Mouse (Mus musculus): Measurements from ENCODE around the gene Scgn. TPM values are rescaled to one million over a fixed set of nuclear protein-coding genes. Genes with fewer than 3 reads are reported as not detected.

The Scgn gene
- polyA plus RNA-seq, 1 experiment from 2014 or later, result 0.15 TPM

DNA sequence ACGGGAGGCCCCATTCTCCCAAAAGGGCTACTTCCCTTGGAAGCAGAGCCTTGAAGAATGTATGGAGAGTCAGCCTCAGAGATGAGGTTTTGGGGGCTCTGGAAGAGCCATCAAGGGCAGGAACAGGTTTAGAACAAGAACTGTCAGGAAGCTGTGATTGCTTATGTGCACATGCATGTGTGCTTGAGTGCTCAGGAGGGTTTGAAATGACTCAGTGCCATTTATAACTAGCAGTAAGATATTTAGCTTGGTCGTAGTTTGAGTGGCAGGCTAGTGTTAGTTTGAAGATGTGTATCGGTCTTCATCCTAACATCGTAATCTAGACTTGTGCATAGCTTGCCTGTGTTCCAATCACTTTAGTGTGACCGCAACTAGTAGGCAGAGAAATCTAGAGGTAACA is 84.1 kb downstream of the Scgn start:
- WGBS, result 97% methylated on average over 5 of the region's 5 CpGs
- no peak overlapping the region for H3K4me3 ChIP-seq (ENCODE audit: low read depth, low read length)
- no peak for DNase-seq (ENCODE audit: low spot score)
- no peaks in the 10 kb centered on the region for H3K27me3 ChIP-seq (ENCODE audit: control insufficient read depth, insufficient read depth, low read length)
- H3K9ac ChIP-seq (ENCODE audit: low read depth, low read length), result no peak overlapping the region
- ATAC-seq (ENCODE audit: low FRiP score), result no peak
- H3K27ac ChIP-seq (ENCODE audit: low read depth, low read length), result no peak overlapping the region
- H3K36me3 ChIP-seq (ENCODE audit: control insufficient read depth, insufficient read depth, low read length), result no peaks in the 10 kb centered on the region
- H3K9me3 ChIP-seq (ENCODE audit: control insufficient read depth, low read length), result no peaks in the 10 kb centered on the region
- H3K4me2 ChIP-seq (replicated peaks; ENCODE audit: low read depth, low read length), result no peak overlapping the region
- no peaks in the 10 kb centered on the region for H3K4me1 ChIP-seq (replicated peaks; ENCODE audit: control insufficient read depth, insufficient read depth, low read length)

Other genes starting within 250 kb of the Scgn start
- gene Hist1h3c, start 245.6 kb downstream of the Scgn start, polyA plus RNA-seq (2014; fragmentation: Nextera tagmentation; extraction: Ambion mirVana), result 10.7 and 11.3 TPM in 2 replicates
- gene Hist1h2bb, start 244.5 kb downstream of the Scgn start, polyA plus RNA-seq (2014; fragmentation: Nextera tagmentation; extraction: Ambion mirVana), result 1.4 and 3.0 TPM in 2 replicates
- gene Hist1h2ab, start 240.1 kb downstream of the Scgn start, polyA plus RNA-seq (2014; fragmentation: Nextera tagmentation; extraction: Ambion mirVana), result 42.5 and 50.0 TPM in 2 replicates
- 6.5 and 10.7 TPM in 2 replicates for gene Hist1h3b, start 238.9 kb downstream of the Scgn start, polyA plus RNA-seq (2014; fragmentation: Nextera tagmentation; extraction: Ambion mirVana)
- 3.6 and 4.8 TPM in 2 replicates for gene Hist1h4b, start 234.2 kb downstream of the Scgn start, polyA plus RNA-seq (2014; fragmentation: Nextera tagmentation; extraction: Ambion mirVana)
- 0.32 TPM in 1 of 2 replicates, not detected in the other for gene Hist1h4a, start 230.0 kb downstream of the Scgn start, polyA plus RNA-seq (2014; fragmentation: Nextera tagmentation; extraction: Ambion mirVana)
- gene Hist1h3a, start 228.8 kb downstream of the Scgn start, polyA plus RNA-seq (2014; fragmentation: Nextera tagmentation; extraction: Ambion mirVana), result 3.4 and 5.3 TPM in 2 replicates
- gene Hist1h1a, start 227.5 kb downstream of the Scgn start, polyA plus RNA-seq (2014; fragmentation: Nextera tagmentation; extraction: Ambion mirVana), result 2.4 and 3.7 TPM in 2 replicates
- gene Trim38, start 221.3 kb downstream of the Scgn start, polyA plus RNA-seq (2014; fragmentation: Nextera tagmentation; extraction: Ambion mirVana), result not detected in 2 replicates
- not detected in 2 replicates for gene Slc17a2, start 184.2 kb downstream of the Scgn start, polyA plus RNA-seq (2014; fragmentation: Nextera tagmentation; extraction: Ambion mirVana)
- gene Slc17a3, start 151.8 kb downstream of the Scgn start, polyA plus RNA-seq (2014; fragmentation: Nextera tagmentation; extraction: Ambion mirVana), result not detected in 2 replicates
- not detected in 2 replicates for gene Slc17a1, start 123.5 kb downstream of the Scgn start, polyA plus RNA-seq (2014; fragmentation: Nextera tagmentation; extraction: Ambion mirVana)
- gene Slc17a4, start 76.2 kb downstream of the Scgn start, polyA plus RNA-seq (2014; fragmentation: Nextera tagmentation; extraction: Ambion mirVana), result not detected in 2 replicates
- not detected in 2 replicates for gene Hist1h2ba, start 57.1 kb downstream of the Scgn start, polyA plus RNA-seq (2014; fragmentation: Nextera tagmentation; extraction: Ambion mirVana)
- gene Hist1h2aa, start 56.8 kb downstream of the Scgn start, polyA plus RNA-seq (2014; fragmentation: Nextera tagmentation; extraction: Ambion mirVana), result not detected in 2 replicates

Data from hindbrain, embryonic 11.5 days (tissue).